Mouse (Mus musculus) forebrain, embryonic 15.5 days (tissue): ENCODE results near the gene Ppp2r5c. TPM values are rescaled to one million over a fixed set of nuclear protein-coding genes. Genes with fewer than 3 reads are reported as not detected.

ENCODE experiments used
- ATAC-seq: fragments of 200-750 bp; cut with Nextera tagmentation; replicated peaks from 2 replicates; pipeline ENCODE4 v1.8.0; 2017; ENCODE audit warnings: mild to moderate bottlenecking, moderate TSS enrichment, moderate library complexity
- H3K27ac ChIP-seq: fragments of 300-500 bp; sonication (generic); replicated peaks from 2 replicates; pipeline ENCODE4 v1.5.1; 2015; ENCODE audit warnings: mild to moderate bottlenecking, inconsistent platforms
- H3K27me3 ChIP-seq: fragments of 300-500 bp; sonication (generic); 2 replicates; pipeline ENCODE4 v1.6.1; 2015; ENCODE audit warnings: inconsistent platforms
- H3K36me3 ChIP-seq: fragments of 300-500 bp; sonication (generic); 2 replicates; pipeline ENCODE4 v1.6.1; 2015; ENCODE audit warnings: mild to moderate bottlenecking, inconsistent platforms
- H3K4me1 ChIP-seq: fragments of 300-500 bp; sonication (generic); 2 replicates; pipeline ENCODE4 v1.6.1; 2015; ENCODE audit warnings: inconsistent platforms
- H3K4me2 ChIP-seq: fragments of 300-500 bp; sonication (generic); replicated peaks from 2 replicates; pipeline ENCODE4 v1.6.1; 2015; ENCODE audit warnings: mild to moderate bottlenecking, inconsistent platforms
- H3K4me3 ChIP-seq: fragments of 300-500 bp; sonication (generic); 2 replicates; pipeline ENCODE4 v1.5.1; 2015; ENCODE audit warnings: mild to moderate bottlenecking, inconsistent platforms
- H3K9ac ChIP-seq: fragments of 300-500 bp; sonication (generic); replicated peaks from 2 replicates; pipeline ENCODE4 v1.6.1; 2015; ENCODE audit warnings: mild to moderate bottlenecking, inconsistent platforms
- H3K9me3 ChIP-seq: fragments of 300-500 bp; sonication (generic); 2 replicates; pipeline ENCODE4 v1.6.1; 2016; ENCODE audit warnings: inconsistent platforms
- WGBS: fragments of 180-500 bp; shearing (Covaris S2); methylation state at CpG from one replicate; pipeline ENCODE4 v1.1.7; 2015; ENCODE audit warnings: mixed read lengths; 5-methylcytosine and 5-hydroxymethylcytosine counted together
- polyA plus RNA-seq: library from polyadenylated mRNA; unstranded; fragments of >200 nt; fragmentation: Nextera tagmentation; extraction: Ambion mirVana; gene quantifications from 2 replicates; pipeline ENCODE4 v1.2.1, GENCODE M21; 2015

Ppp2r5c gene
- polyA plus RNA-seq, 1 experiment from 2014 or later, result 137 TPM

DNA sequence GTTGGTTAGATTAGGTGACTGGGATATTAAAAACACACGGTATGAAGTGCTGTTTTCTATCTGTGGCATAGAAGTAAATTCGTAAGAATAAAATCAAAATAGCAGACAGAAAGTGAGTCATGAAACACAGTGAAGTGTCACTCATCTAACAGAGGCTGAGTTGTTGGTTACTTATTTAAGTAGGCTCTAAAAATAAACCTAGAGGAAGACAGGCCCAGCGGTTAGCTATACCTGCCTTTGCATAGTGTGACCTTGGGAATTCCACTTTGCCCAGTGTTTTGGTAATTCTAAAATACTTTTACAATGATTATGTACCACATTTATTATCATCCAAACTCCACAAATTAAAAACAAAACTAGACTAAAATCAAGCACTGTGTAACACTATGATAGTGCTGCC is 86.9 kb downstream of the Ppp2r5c start:
- H3K27me3 ChIP-seq, result no peaks in the 10 kb centered on the region
- H3K4me2 ChIP-seq, result no peak overlapping the region
- WGBS, result 92% methylated on average over 3 of the region's 3 CpGs
- no peak overlapping the region for H3K9ac ChIP-seq
- peaks cover 5% of the 10 kb centered on the region; the same call in 1 of the 2 replicates for H3K4me1 ChIP-seq
- ATAC-seq, result no peak
- no peak overlapping the region for H3K4me3 ChIP-seq
- no peaks in the 10 kb centered on the region for H3K36me3 ChIP-seq
- H3K27ac ChIP-seq, result no peak overlapping the region
- H3K9me3 ChIP-seq, result no peaks in the 10 kb centered on the region

DNA sequence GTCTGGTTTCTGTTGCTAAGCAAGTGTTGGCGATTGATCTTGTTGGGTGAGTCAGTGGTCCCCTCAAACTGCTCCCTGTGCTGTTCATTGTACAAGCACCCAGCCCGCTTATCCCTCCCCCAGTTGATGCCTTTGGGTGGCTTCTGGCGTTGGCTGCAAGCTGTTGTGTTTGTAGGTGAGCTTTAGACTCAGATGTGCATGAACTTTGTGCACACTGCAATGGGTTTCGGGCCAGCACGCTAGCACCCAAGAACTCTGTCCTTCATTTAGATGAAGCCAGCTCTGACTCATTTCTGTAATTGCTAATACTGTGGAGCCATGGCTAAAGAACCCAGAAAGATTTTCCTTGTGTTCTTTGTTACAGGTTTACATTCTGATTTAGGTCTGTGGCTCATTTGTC is 88.4 kb downstream of the Ppp2r5c start:
- H3K9me3 ChIP-seq, result no peaks in the 10 kb centered on the region
- no peaks in the 10 kb centered on the region for H3K36me3 ChIP-seq
- no peak for ATAC-seq
- no peak overlapping the region for H3K4me2 ChIP-seq
- H3K4me3 ChIP-seq, result no peak overlapping the region
- peaks cover 5% of the 10 kb centered on the region; the same call in 1 of the 2 replicates for H3K4me1 ChIP-seq
- 96% methylated on average over 5 of the region's 5 CpGs for WGBS
- no peaks in the 10 kb centered on the region for H3K27me3 ChIP-seq
- no peak overlapping the region for H3K27ac ChIP-seq
- no peak overlapping the region for H3K9ac ChIP-seq

GRCm38 (mm10) chr12:110537751-110538150 is 90.8 kb downstream of the Ppp2r5c start:
- Histone ChIP-seq H3K4me3 (no peak overlapping the region), H3K4me2 (no peak overlapping the region), H3K9ac (no peak overlapping the region), H3K27me3 (no peaks in the 10 kb centered on the region), H3K4me1 (peaks cover 5% of the 10 kb centered on the region; the same call in 1 of the 2 replicates), H3K9me3 (no peaks in the 10 kb centered on the region), H3K27ac (peak overlapping the region; percentile 48; the same call in 1 of the 2 replicates), H3K36me3 (no peaks in the 10 kb centered on the region)
- WGBS, result 76% methylated on average over 8 of the region's 8 CpGs
- no peak for ATAC-seq

DNA sequence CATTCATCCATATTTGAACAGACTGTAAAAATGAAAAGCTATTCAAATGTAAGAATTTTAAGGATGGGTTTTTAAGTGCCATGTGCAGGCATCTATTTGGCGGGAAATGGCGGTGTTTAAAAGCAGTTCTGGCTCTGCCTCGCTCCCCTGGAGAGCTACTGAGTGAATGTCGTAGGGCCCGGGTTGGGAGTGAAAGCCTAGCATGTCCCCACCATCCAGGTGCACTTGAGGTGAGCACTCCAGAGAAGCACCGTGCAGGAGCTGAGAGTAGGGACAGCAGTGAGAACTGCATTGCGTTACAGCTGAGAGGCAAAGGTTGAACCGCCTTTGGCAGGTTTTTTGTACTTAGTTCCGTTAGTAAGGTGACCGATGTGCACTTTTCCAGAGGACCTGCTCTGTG is 92.4 kb downstream of the Ppp2r5c start:
- WGBS, result 89% methylated on average over 10 of the region's 10 CpGs
- Histone ChIP-seq H3K9me3 (no peaks in the 10 kb centered on the region), H3K36me3 (no peaks in the 10 kb centered on the region), H3K4me1 (peaks cover 5% of the 10 kb centered on the region; the same call in 1 of the 2 replicates), H3K27ac (no peak overlapping the region), H3K9ac (no peak overlapping the region), H3K27me3 (no peaks in the 10 kb centered on the region), H3K4me2 (no peak overlapping the region), H3K4me3 (no peak overlapping the region)
- ATAC-seq, result no peak

GRCm38 (mm10) chr12:110539798-110540197 is 92.9 kb downstream of the Ppp2r5c start:
- Histone ChIP-seq H3K4me1 (peaks cover 5% of the 10 kb centered on the region; the same call in 1 of the 2 replicates), H3K4me3 (no peak overlapping the region), H3K27me3 (no peaks in the 10 kb centered on the region), H3K9me3 (no peaks in the 10 kb centered on the region), H3K9ac (no peak overlapping the region), H3K27ac (no peak overlapping the region), H3K36me3 (no peaks in the 10 kb centered on the region), H3K4me2 (no peak overlapping the region)
- 79% methylated on average over 9 of the region's 9 CpGs for WGBS
- ATAC-seq, result no peak

DNA sequence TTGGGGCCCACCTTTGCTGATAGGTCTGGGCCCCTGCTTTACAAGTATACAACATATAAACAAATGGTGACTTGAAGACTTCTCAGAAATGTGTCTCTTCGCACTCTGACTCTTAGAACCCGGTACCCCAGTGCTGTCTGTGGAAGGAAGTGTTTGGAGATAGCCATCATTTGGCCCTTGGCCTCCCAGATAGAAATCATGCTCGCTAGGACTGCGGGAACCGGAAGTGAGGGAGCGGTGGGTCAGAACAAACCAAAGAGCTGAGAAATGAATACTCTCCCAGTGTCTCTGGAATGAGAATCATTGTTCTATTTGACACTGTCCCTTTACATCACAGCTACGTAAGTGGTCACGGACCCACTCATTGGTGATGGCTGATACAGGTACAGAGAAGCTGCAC is 93.4 kb downstream of the Ppp2r5c start:
- Histone ChIP-seq H3K27me3 (no peaks in the 10 kb centered on the region), H3K9me3 (no peaks in the 10 kb centered on the region), H3K9ac (no peak overlapping the region), H3K4me1 (peaks cover 5% of the 10 kb centered on the region; the same call in 1 of the 2 replicates), H3K4me3 (no peak overlapping the region), H3K36me3 (no peaks in the 10 kb centered on the region), H3K4me2 (no peak overlapping the region), H3K27ac (no peak overlapping the region)
- WGBS, result 94% methylated on average over 8 of the region's 8 CpGs
- ATAC-seq, result no peak

DNA sequence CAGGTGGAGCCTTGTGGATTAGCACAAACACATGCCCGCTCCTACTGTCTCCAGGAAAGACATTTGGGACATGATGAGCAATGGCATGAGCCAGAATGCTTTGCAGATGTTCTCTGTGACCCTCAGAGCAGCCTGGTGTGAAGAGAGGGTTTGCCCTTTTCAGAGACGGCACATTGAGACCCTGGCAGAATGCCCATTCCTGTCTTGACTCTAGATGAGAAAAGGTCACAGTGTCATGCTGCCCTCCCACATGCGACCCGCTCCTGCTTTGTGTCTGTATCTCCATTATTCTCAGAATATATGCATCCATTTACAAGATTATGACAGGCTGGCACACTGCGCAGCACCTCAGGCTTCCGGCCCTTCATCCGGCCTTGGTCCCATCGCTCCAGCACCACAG is 94.1 kb downstream of the Ppp2r5c start:
- Histone ChIP-seq H3K36me3 (peaks cover 5% of the 10 kb centered on the region; the same call in 1 of the 2 replicates), H3K9ac (no peak overlapping the region), H3K27me3 (no peaks in the 10 kb centered on the region), H3K4me1 (peaks cover 5% of the 10 kb centered on the region; the same call in 1 of the 2 replicates), H3K9me3 (no peaks in the 10 kb centered on the region), H3K27ac (no peak overlapping the region), H3K4me2 (no peak overlapping the region), H3K4me3 (no peak overlapping the region)
- no peak for ATAC-seq
- 84% methylated on average over 8 of the region's 8 CpGs for WGBS

GRCm38 (mm10) chr12:110541528-110541927 is 94.6 kb downstream of the Ppp2r5c start:
- Histone ChIP-seq H3K4me1 (peaks cover 5% of the 10 kb centered on the region; the same call in 1 of the 2 replicates), H3K36me3 (peaks cover 11% of the 10 kb centered on the region), H3K4me3 (no peak overlapping the region), H3K27me3 (no peaks in the 10 kb centered on the region), H3K9me3 (no peaks in the 10 kb centered on the region), H3K4me2 (no peak overlapping the region), H3K27ac (no peak overlapping the region), H3K9ac (no peak overlapping the region)
- 74% methylated on average over 5 of the region's 5 CpGs for WGBS
- ATAC-seq, result no peak

DNA sequence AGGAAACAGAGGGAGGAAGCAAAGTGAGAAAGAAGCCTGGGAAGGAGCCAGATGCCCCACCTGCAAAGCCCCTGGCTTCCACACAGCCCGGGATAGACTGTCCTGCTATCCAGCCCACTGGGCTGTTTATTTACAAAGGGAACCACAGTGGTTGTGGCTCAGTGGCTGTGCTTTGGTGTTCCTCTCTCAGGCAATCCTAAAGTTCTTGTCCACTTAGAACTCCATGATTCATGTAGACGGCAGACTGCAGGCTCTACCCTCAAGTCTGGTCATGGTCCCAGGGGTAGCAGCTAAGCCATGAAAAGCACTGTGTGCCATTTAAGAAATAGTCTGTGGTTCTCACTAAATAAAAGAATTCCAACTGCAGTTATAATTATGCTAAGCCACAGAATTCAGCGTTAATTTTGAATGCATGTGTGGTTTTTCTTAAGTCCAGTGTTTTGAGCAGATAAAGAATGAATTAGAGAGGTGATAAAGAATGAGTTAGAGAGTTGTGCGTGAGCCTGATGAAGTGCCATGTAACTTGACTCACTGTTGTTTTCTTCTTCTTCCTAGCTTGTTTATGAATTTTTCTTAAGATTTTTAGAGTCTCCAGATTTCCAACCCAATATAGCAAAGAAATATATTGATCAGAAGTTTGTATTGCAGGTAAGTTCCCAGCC is 98.3 kb downstream of the Ppp2r5c start:
- no peak for ATAC-seq
- no peak overlapping the region for H3K4me2 ChIP-seq
- WGBS, result 87% methylated on average over 4 of the region's 4 CpGs

DNA sequence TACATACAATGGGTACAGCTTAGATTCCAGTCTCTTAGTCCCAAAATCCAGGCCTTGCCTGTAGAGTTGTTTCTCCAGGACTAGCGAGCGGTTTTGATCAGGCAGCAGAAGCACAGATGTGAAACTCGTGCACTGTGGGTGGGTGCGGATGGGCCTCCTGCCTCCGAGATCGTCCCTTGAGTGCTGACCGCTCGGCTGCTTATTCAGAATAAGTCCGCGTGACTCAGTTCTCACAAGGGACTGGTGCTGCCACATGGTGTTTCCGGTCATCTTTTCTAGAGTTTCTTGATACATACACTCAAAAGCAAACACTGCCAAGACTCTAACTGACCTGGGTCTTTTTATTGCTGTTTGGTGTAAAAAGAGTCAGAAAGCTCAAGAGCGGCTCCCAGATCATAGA is 100.7 kb downstream of the Ppp2r5c start:
- ATAC-seq, result no peak
- Histone ChIP-seq H3K4me3 (no peak overlapping the region), H3K4me1 (no peaks in the 10 kb centered on the region), H3K9me3 (no peaks in the 10 kb centered on the region), H3K9ac (no peak overlapping the region), H3K4me2 (no peak overlapping the region), H3K27me3 (no peaks in the 10 kb centered on the region), H3K36me3 (peaks cover 41% of the 10 kb centered on the region), H3K27ac (no peak overlapping the region)
- 93% methylated on average over 12 of the region's 12 CpGs for WGBS

More for the DNA sequence above, 98.3 kb downstream of the Ppp2r5c start:
- H3K9me3 ChIP-seq, result no peaks in the 10 kb centered on the region
- no peaks in the 10 kb centered on the region for H3K4me1 ChIP-seq
- no peak overlapping the region for H3K9ac ChIP-seq
- no peak overlapping the region for H3K27ac ChIP-seq
- no peak overlapping the region for H3K4me3 ChIP-seq
- H3K36me3 ChIP-seq, result peaks cover 35% of the 10 kb centered on the region
- H3K27me3 ChIP-seq, result no peaks in the 10 kb centered on the region

GRCm38 (mm10) chr12:110549437-110550112 is 102.7 kb downstream of the Ppp2r5c start:
- no peak overlapping the region for H3K4me2 ChIP-seq
- ATAC-seq, result no peak
- H3K9ac ChIP-seq, result no peak overlapping the region
- no peaks in the 10 kb centered on the region for H3K27me3 ChIP-seq
- WGBS, result 91% methylated on average over 7 of the region's 7 CpGs
- no peak overlapping the region for H3K27ac ChIP-seq
- H3K4me1 ChIP-seq, result no peaks in the 10 kb centered on the region
- H3K4me3 ChIP-seq, result no peak overlapping the region
- no peaks in the 10 kb centered on the region for H3K9me3 ChIP-seq
- peaks cover 55% of the 10 kb centered on the region for H3K36me3 ChIP-seq

GRCm38 (mm10) chr12:110550364-110550763 is 103.4 kb downstream of the Ppp2r5c start:
- H3K27me3 ChIP-seq, result no peaks in the 10 kb centered on the region
- no peak overlapping the region for H3K4me2 ChIP-seq
- no peak overlapping the region for H3K4me3 ChIP-seq
- peaks cover 63% of the 10 kb centered on the region for H3K36me3 ChIP-seq
- no peak overlapping the region for H3K9ac ChIP-seq
- H3K4me1 ChIP-seq, result no peaks in the 10 kb centered on the region
- 94% methylated on average over 15 of the region's 15 CpGs for WGBS
- ATAC-seq, result no peak
- no peaks in the 10 kb centered on the region for H3K9me3 ChIP-seq
- H3K27ac ChIP-seq, result no peak overlapping the region
